Mouse (Mus musculus): ENCODE data around the gene Iqsec1.

Gene Iqsec1

DNA sequence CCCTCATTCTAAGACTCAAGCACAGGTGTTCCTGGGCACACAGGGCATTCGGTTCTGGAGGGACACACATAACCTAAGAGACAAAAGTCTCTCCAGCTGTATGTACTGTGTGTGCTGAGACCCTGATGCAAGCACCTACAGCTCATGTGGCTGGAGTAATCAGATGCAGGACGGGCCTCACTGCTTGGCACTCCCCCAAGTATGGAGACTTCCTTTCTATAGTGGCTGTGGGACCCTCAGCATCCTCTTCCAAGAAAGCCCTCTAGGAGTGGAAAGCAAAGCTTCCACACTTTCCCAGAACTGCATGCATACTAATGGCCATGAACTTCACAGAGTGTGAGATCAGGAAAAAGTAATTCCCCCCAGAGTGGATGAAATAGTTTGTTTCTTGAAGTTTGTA, 208.0 kb downstream of the Iqsec1 start:
- no peak for DNase-seq

- no peak for DNase-seq
Measured at GRCm38 (mm10) chr6:90778841-90779240, 209.6 kb downstream of the Iqsec1 start.

- no peak for DNase-seq
Measured at GRCm38 (mm10) chr6:90777302-90777701, 211.2 kb downstream of the Iqsec1 start.

DNA sequence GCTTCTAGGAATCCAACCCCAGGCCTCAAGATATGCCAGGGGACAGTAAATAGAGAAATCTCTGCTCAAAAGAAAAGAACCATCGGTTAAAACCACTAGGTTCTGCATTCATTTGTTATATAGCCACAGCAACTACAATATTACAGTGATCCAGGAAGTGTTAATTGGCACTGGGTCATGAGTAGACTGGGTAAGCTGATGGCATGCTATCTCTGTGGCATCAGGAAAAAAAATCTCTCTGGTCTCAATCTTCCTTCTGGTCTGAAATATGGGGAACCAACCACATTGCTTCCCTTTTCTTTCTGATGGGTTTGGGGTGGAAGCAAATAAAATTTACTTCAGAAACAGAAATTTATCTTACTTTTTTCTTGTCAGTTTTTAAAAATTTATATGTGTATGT, 212.9 kb downstream of the Iqsec1 start:
- DNase-seq: no peak

- peak; percentile 19 for DNase-seq
Measured at GRCm38 (mm10) chr6:90773811-90774233, 214.7 kb downstream of the Iqsec1 start.

GRCm38 (mm10) chr6:90772120-90772519, 216.4 kb downstream of the Iqsec1 start:
- DNase-seq: no peak

GRCm38 (mm10) chr6:90768526-90768925, 220.0 kb downstream of the Iqsec1 start:
- no peak for DNase-seq

GRCm38 (mm10) chr6:90767874-90768273, 220.6 kb downstream of the Iqsec1 start:
- no peak for DNase-seq

DNA sequence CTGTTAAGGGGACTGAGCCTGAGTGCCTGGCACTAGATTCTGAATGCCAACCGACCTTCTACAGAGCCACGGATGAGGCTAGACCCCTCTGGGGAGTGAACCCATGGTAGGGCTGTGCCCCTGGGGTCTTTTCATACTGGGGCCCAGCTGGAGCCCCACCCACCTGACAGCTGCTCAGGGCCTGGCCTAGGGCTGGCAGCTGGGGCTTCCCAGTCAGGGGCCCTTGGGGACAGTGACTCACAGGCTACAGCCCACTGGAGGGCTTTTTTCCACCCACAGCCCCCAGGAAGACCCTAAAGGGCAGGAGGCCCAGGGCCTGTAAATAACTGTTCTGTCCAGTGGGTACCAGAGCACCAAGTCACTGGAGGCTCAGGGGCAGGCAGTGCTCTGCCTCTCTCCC, 223.7 kb downstream of the Iqsec1 start:
- no peak for DNase-seq

- peak; percentile 54 for DNase-seq
Measured at GRCm38 (mm10) chr6:90763959-90764591, 224.4 kb downstream of the Iqsec1 start.

- DNase-seq: peak; percentile 53
Measured at GRCm38 (mm10) chr6:90763295-90763694, 225.2 kb downstream of the Iqsec1 start.

GRCm38 (mm10) chr6:90762120-90762736, 226.3 kb downstream of the Iqsec1 start:
- DNase-seq: no peak

DNA sequence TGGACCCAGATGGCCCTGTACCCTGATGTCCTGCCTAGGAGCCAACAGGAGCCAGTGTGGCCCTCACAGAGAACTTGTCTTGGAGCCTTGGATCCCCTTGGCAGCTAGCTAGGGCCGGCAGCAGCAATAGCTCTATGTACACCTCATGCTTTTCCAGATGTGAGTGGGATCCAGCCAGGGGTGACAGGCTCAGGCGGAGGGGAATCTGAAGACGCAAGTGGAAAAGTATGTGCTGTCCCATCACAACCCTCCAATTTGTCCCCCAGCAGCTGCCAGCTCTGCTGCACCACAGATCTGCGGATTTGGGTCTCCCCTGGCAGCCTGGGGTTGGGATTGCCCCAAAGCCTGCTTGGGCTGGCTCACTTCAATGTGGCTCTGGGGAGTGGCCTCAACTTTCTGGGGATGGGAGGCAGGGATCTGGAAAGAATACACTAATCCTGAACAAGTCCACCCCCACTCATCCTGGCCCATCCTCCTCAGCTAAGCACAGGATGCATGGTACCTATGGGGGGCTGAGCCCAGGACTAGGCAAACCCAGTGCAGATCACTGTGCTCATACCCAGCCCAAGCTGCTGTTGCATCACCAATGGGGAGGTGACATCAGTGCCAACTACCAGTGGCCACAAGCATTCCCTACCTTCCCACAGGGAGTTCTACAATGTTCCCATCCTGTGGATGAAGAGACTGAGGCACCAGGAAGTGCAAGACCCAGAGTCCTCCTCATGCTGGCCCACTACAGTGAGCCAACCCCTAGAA, 227.0 kb downstream of the Iqsec1 start:
- no peak for DNase-seq

DNA sequence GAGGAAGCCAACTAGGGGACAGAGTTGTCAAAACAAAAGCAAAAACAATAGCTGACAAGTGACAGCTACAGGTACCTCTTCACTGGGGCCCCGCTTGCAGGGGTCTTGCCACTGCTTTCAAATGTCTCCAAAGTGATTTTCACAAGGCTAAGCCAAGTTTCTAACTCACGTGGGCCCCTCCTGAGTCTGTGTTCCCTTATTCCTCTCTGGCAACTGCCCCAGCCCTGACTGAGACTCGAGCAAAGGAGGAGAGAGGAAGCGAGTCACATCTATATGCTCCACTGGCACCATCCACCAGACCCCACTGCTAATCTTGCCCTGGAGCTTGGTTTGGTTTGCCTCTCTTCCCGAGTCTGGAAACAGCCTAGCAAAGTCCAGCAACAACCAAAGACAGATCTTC, 227.6 kb downstream of the Iqsec1 start:
- DNase-seq: no peak

DNA sequence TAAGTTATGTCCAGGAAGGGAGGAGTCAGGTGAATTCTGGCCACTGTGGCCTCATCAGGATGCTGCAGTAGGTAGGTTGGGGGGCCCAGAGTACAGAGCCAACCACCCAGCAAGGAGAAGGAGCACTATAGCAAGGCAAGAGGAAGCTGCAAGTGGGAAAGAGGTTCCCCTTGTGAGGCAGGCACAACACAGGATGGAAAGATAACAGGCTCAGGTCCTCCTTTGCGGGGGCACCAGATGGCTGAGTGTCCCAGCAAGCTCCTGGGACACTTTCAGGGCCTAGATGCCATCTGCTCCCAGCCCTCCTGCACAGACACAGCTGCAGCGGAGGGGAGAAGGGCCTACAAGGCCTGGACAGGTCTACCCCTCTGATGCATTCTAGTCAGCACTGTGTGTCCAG, 228.7 kb downstream of the Iqsec1 start:
- no peak for DNase-seq

DNA sequence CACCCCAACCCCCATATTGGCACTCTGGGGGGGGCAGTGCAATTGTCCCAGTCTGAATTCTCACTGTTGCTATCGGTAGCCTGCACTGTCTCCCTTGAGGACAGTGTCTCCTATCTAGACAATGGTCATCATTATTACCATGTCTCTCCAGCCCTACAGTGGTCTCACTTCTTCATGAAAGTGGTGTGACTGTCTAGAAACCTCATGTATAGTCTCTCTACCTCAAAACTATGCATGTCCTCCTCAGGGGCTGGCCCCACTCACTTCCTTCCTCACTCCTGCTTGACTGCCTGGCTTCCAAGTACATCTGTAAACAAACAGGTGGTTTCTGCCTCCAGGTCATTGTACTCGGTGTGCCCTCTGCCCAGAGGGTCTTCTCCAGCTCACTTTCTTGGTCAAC, 230.3 kb downstream of the Iqsec1 start:
- no peak for DNase-seq

DNA sequence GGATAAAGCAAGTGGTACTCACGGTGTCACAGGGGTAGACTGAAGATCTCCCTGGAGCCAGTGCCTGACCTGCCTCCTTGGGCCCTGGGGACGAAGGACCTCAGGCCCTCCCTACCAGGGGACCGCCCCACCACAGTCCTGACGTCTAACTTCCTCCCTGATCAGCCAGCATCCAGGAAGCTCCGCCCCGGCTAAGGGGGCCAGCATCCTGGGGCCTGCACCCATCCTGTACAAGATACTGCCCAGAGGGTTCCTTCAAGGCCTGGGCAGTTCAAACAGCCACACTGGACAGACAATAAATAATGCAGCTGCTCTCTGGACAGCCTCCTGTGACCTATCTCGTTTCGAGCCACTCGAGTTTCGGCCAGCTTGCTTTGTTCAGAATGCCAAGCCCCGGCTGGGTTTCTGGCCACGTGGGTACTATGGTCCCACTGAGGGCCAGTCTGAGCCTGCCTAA, 231.0 kb downstream of the Iqsec1 start:
- DNase-seq: no peak

DNA sequence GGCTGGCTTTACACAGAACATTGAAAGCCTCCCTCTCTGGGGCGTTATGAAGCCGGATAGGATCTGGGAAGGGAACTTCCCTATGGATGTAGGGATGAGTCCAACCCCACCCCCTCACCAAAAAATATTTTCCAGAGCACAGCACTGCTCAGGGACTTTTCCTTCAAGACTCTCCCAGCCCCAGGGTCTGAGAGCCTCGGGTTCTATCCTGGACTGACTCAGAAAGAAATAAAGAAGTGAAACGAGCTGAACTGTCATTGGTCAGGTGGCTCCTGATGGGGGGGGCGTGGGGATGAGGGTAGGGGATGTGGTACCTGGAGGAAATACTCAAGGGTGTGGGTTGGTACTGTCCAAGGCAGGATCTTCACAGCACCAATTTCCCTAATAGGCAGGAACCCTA, 231.9 kb downstream of the Iqsec1 start:
- no peak for DNase-seq

DNA sequence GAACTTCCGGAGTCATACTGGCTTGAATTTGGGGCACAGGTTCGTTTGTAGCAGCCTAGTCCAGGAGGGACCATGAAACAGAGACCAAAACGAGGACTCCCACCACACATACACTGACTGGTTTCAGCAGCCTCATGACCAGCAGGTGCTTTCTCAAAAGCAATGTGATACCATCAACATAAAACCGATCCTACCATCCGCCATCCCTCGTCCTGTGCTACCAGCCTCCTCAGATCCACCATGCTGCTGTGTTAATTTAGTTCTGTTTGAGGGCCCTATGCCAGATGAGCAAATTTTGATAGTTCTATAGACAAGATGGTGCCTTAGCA, 232.9 kb downstream of the Iqsec1 start:
- DNase-seq: no peak

GRCm38 (mm10) chr6:90754927-90755612, 233.4 kb downstream of the Iqsec1 start:
- DNase-seq: no peak

DNA sequence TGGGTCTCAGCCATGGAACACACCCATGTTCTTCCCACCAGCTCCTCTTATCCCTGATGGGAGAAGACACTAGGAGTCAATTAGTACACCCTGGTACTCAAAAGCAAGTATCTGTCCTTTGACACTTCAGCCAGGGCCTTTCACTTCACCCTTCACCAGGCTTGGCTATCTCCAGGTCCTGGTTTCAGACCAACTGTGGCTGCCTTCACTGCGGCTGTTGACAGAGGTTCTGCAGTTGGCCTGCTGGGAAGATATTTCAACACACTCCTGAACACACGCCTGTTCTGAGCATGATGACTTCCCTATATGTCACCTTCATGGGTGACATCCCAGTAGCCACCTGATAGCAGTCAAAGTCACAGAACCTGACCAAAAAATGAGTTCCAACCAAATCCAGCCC, 234.4 kb downstream of the Iqsec1 start:
- no peak for DNase-seq

- DNase-seq: no peak
Measured at GRCm38 (mm10) chr6:90753656-90754055, 234.8 kb downstream of the Iqsec1 start.

- no peak for DNase-seq
Measured at GRCm38 (mm10) chr6:90751624-90752023, 236.9 kb downstream of the Iqsec1 start.

DNA sequence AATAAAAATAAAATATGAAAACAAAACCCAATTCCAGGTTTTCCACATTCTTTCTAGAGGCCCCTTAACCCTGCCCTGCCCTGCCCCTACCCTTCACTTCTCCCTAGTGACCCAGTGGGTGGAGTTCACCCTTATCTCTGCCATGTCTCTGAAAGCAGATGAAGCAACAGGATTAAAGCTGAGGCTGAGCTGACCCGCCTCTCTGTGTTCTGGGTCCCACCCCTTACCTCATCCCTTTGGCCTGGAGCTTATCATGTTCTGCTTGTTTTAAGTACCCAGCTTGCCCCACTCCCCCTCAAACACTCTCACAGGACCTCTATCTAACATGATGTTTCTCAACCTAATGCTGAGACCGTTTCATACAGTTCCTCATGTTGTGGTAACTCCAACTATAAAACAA, 238.4 kb downstream of the Iqsec1 start:
- DNase-seq: no peak

Measured in kidney, adult 18-20 months (tissue).